Mouse (Mus musculus): ENCODE data around the gene Rcn3.

Rcn3 gene

GRCm38 (mm10) chr7:45048923-45049657 is 42.9 kb downstream of the Rcn3 start:
- no peak for DNase-seq (ENCODE audit: low read depth, low spot score)

GRCm38 (mm10) chr7:45048001-45048890 is 43.8 kb downstream of the Rcn3 start:
- no peak for DNase-seq (ENCODE audit: low read depth, low spot score)

GRCm38 (mm10) chr7:45047491-45047890 is 44.5 kb downstream of the Rcn3 start:
- DNase-seq (ENCODE audit: low read depth, low spot score), result no peak

GRCm38 (mm10) chr7:45046853-45047350 is 45.1 kb downstream of the Rcn3 start:
- DNase-seq (ENCODE audit: low read depth, low spot score), result no peak

DNA sequence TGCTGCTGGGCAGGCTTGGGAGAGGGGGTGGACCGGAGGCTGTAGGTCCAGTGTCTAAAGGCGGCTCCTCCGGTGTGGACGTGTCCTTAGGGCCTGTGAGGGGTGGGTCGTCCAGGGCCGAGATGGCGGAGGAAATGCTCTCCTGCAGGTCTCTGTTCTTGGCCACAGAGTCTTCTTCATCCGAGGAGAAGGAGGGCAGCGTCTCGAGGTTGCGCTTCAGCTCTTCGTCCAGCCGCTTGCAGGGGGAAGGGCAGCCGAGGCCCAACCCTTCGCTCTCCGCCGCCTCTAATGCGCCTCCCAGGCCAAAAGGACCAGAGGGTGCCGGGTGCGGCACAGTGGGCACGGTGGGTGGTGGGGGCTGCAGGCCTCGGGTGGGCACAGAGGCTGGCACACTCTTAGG is 46.3 kb downstream of the Rcn3 start:
- no peak for DNase-seq (ENCODE audit: low read depth, low spot score)

GRCm38 (mm10) chr7:45043307-45043706 is 48.7 kb downstream of the Rcn3 start:
- no peak for DNase-seq (ENCODE audit: low read depth, low spot score)

DNA sequence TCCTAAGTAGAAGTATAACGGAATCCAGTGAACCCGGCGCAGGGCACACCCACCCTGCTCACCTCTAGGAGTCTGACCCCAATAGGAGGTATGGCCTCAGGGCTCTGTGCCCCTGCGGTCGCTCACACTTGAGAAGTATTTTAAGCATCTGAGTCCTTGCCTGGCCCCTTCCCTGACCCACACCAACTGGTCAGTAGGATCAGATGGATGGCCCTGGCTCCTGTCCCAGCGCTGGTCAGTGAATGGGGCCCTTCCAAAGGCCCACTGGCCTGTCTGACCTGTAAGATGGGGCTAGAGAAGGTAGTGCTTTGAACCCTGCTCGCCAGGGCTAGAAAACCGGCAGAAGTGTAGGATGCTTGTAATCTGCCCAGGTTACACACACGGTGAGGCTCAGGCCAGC is 51.2 kb downstream of the Rcn3 start:
- DNase-seq (ENCODE audit: low read depth, low spot score), result no peak

GRCm38 (mm10) chr7:45038411-45038810 is 53.6 kb downstream of the Rcn3 start:
- no peak for DNase-seq (ENCODE audit: low read depth, low spot score)

DNA sequence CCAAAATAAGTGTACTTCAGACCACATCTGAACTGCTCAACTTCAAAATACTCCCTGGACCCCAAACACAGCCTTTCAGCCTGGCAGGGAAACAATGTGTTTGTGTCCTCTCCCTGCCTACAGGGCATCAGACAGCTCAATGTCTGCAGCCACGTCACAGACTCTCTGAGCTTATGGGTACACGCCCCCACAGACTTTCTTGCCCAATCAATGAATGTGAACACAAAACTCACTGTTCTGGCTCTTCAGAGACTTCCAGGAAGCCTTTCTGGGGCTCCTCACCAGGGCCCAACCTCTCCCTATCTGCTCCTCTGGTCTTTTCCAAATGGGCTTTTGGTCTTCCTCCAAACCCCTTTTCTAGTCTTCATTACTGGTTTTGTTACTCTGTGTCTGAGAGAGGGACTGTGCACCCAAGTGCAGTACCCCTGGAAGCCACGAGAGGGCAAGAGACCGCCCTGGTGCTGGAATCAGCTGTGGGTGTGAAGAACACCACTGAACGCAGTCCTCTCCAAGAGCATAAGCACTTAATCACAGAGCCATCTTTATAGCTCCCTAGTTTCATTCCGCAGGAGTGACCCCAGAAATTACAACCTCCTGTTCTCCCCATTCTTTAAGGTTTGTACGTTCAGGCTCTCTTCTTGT is 54.2 kb downstream of the Rcn3 start:
- DNase-seq (ENCODE audit: low read depth, low spot score), result no peak

DNA sequence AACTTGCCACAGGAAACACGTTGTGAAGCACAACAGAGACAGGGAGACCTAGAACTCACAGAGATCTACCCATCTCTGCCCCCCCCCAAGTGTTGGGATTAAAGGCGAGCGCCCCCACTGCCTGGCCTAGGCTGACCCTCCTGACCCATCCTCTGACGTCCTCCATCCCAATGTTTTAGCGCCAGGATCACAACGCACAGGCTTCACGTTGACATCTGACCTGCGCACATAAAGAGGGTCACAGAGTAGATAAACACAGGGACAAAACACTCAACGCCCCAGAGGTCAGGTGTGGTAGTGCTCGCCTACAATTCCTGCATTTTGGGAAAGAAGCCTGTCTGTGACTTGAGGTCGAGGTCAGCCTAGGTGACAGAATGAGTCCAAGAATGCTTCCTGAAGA is 55.3 kb downstream of the Rcn3 start:
- no peak for DNase-seq (ENCODE audit: low read depth, low spot score)

GRCm38 (mm10) chr7:45035631-45036030 is 56.4 kb downstream of the Rcn3 start:
- no peak for DNase-seq (ENCODE audit: low read depth, low spot score)

- DNase-seq (ENCODE audit: low read depth, low spot score), result no peak
Measured at GRCm38 (mm10) chr7:45033722-45034359, 58.2 kb downstream of the Rcn3 start.

Measured in retina, postnatal 7 days (tissue).